Mouse (Mus musculus) 3134 (cell line): ENCODE results near the gene Usp50.

ENCODE experiments used
- DNase-seq: peaks from one replicate; pipeline ENCODE4 v3.0.0-alpha.2; 2011; ENCODE audit warnings: low spot score; ENCODE audit not compliant: insufficient read length; ENCODE audit errors: extremely low read depth

Usp50 gene

GRCm38 (mm10) chr2:126668621-126669252 is 114.5 kb downstream of the Usp50 start:
- DNase-seq = no peak

- DNase-seq = no peak
These were observed 117.3 kb downstream of the Usp50 start for GRCm38 (mm10) chr2:126665984-126666383.

GRCm38 (mm10) chr2:126663481-126663880 is 119.8 kb downstream of the Usp50 start:
- DNase-seq = no peak
